Mouse (Mus musculus) CH12.LX (cell line): ENCODE measurements around the gene Entpd1. TPM values are rescaled to one million over a fixed set of nuclear protein-coding genes. Genes with fewer than 3 reads are reported as not detected.

Experiments
- DNase-seq: peaks from one replicate; pipeline ENCODE4 v3.0.0-alpha.2; 2013; ENCODE audit errors: extremely low read depth
- H3K27ac ChIP-seq: 2 replicates; pipeline ENCODE4 v1.5.1; 2012; ENCODE audit warnings: low read depth, mild to moderate bottlenecking, control low read depth, moderate library complexity; ENCODE audit not compliant: insufficient read depth
- H3K27me3 ChIP-seq: replicated peaks from 2 replicates; pipeline ENCODE3; 2012; ENCODE audit warnings: inconsistent platforms
- H3K36me3 ChIP-seq, 2 experiments: replicated peaks in 1 of 2; 2 replicates each; pipeline versions ENCODE3 to v1.6.1; 2012; ENCODE audit warnings: inconsistent platforms in 1 of 2, low read length in 1 of 2, mild to moderate bottlenecking in 1 of 2, mixed read lengths in 1 of 2, moderate library complexity in 1 of 2; ENCODE audit not compliant: control insufficient read depth in 1 of 2, insufficient read depth in 1 of 2
- H3K4me1 ChIP-seq, 2 experiments: 2 replicates each; pipeline ENCODE4 v1.6.1; 2012; ENCODE audit warnings: inconsistent platforms in 1 of 2, moderate library complexity in 1 of 2; ENCODE audit not compliant: insufficient read depth in 2 of 2, control insufficient read depth in 1 of 2
- H3K4me2 ChIP-seq: 2 replicates; pipeline ENCODE4 v1.6.1; 2012; ENCODE audit warnings: low read depth, mild to moderate bottlenecking, control low read depth; ENCODE audit not compliant: poor library complexity, insufficient read depth, severe bottlenecking
- H3K4me3 ChIP-seq, 3 experiments: fragments of 150-350 bp in 1 of 3; sonication (generic) in 1 of 3; replicated peaks in 1 of 3; 2 replicates each; pipeline versions ENCODE3 to v1.5.1; 2011 to 2012; ENCODE audit warnings: low read depth in 2 of 3, low read length in 2 of 3, mild to moderate bottlenecking in 2 of 3, moderate library complexity in 2 of 3, control low read depth in 1 of 3, improper control_type of control experiment in 1 of 3, inconsistent platforms in 1 of 3, mixed read lengths in 1 of 3; ENCODE audit not compliant: poor library complexity in 1 of 3
- H3K79me2 ChIP-seq: replicated peaks from 2 replicates; pipeline ENCODE4 v1.6.1; 2012; ENCODE audit warnings: mild to moderate bottlenecking, moderate library complexity; ENCODE audit not compliant: control insufficient read depth, poor library complexity, insufficient read depth, severe bottlenecking; ENCODE audit errors: extremely low read depth
- H3K9ac ChIP-seq: 2 replicates; pipeline ENCODE4 v1.6.1; 2012; ENCODE audit warnings: low read depth, mild to moderate bottlenecking, control low read depth, moderate library complexity; ENCODE audit not compliant: insufficient read depth
- H3K9me3 ChIP-seq: replicated peaks from 2 replicates; pipeline ENCODE3; 2012; ENCODE audit warnings: low read length, inconsistent platforms, mixed read lengths
- CHD2 ChIP-seq: IDR thresholded peaks from 2 replicates; pipeline ENCODE4 v1.6.1; 2011; ENCODE audit warnings: low read length, improper control_type of control experiment
- E2F4 ChIP-seq: IDR thresholded peaks from 2 replicates; pipeline ENCODE4 v1.6.1; 2011; ENCODE audit warnings: low read depth, low read length, improper control_type of control experiment; ENCODE audit not compliant: insufficient replicate concordance
- JUN ChIP-seq: IDR thresholded peaks from 2 replicates; pipeline ENCODE4 v1.6.1; 2011; ENCODE audit warnings: low read depth, mild to moderate bottlenecking, low read length, improper control_type of control experiment, moderate library complexity; ENCODE audit not compliant: insufficient read depth
- MAX ChIP-seq: IDR thresholded peaks from 2 replicates; pipeline ENCODE4 v1.6.1; 2011; ENCODE audit warnings: low read length, improper control_type of control experiment
- MEF2A ChIP-seq: IDR thresholded peaks from 2 replicates; pipeline ENCODE4 v1.6.1; 2014; ENCODE audit warnings: low read depth, mild to moderate bottlenecking, inconsistent platforms, low read length, improper control_type of control experiment, borderline replicate concordance
- NRF1 ChIP-seq: IDR thresholded peaks from 2 replicates; pipeline ENCODE4 v1.6.1; 2014; ENCODE audit warnings: low read depth, mild to moderate bottlenecking, inconsistent platforms, low read length, improper control_type of control experiment, moderate library complexity
- PAX5 ChIP-seq: IDR thresholded peaks from 2 replicates; pipeline ENCODE4 v1.6.1; 2012; ENCODE audit warnings: low read length, inconsistent platforms, mixed read lengths
- POLR2AphosphoS2 ChIP-seq: IDR thresholded peaks from 2 replicates; pipeline ENCODE4 v1.6.1; 2011; ENCODE audit warnings: low read depth, low read length, improper control_type of control experiment
- SMC3 ChIP-seq: IDR thresholded peaks from 2 replicates; pipeline ENCODE4 v1.6.1; 2011; ENCODE audit warnings: low read depth, low read length, improper control_type of control experiment
- ZMIZ1 ChIP-seq: IDR thresholded peaks from 2 replicates; pipeline ENCODE4 v1.6.1; 2012; ENCODE audit warnings: low read depth, mild to moderate bottlenecking, inconsistent platforms, low read length, improper control_type of control experiment
- dilution Hi-C: fragments of 300-500 bp; cut with MboI; formaldehyde crosslinking; loops from 2 replicates; pipeline ENCODE4 v1.14.3; 2020; ENCODE audit warnings: low sequenced_read_pairs; ENCODE audit not compliant: extremely low pct_unique_long_range_greater_than_20kb, extremely low pct_ligation_motif_present
- in situ Hi-C: fragments of 300-500 bp; cut with MboI; formaldehyde crosslinking; loops from 3 replicates; pipeline ENCODE4 v1.14.3; 2019; ENCODE audit warnings: low sequenced_read_pairs, low pct_ligation_motif_present, low pct_unique_long_range_greater_than_20kb, mixed read lengths
- polyA plus RNA-seq: library from polyadenylated mRNA; unstranded; fragments of >175 nt; gene quantifications from 2 replicates; pipeline ENCODE4 v1.2.1, GENCODE M21; 2012; ENCODE audit warnings: low read depth; ENCODE audit not compliant: insufficient read length
- total RNA-seq, 2 experiments: library from RNA; depleted of rRNA; stranded (reverse); fragments of 300-350 nt in 1 of 2; fragments of >200 nt in 1 of 2; gene quantifications; 2 replicates each; pipeline ENCODE4 v1.2.3; 2012 to 2014

The Entpd1 gene
- total and polyA plus RNA-seq, 3 experiments: 14.7 to 21.2 (median 19.5) TPM

DNA sequence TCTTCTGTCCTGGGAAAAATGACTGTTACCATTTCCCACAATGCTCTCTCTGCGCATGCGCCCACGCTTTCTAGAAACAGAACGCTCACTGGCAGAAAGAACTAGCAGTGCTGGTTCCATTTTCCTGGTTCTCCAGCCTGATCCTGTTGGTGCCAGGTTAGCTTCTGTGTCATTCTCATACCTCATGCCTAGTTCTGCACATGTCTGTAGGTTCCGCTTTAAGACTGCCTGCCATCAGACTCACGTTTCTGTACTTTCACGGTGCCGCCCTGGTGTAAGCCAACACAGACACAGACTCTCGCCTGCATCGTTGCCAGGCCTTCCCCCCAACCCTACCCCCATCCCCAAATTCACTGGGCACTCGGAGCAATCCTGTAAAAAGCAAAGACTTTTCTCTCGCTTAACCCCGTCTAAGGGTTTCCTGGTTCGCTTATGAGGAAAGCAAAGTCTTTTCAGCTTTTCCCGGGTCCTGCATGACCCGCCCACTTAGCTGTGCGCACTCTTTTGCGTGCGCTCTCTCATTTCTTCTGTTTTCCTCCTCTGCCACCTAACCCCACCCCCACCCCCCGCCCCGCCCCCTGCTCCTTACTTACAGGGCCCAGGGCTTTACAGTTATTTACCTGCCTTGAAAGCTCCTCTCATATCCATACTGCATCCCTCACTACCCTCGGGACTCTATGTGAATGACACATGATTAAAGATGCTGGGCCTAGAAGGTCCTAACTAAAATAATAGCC lies 150.0 kb downstream of the Entpd1 start:
- Histone ChIP-seq H3K4me1 (peaks cover 3 to 5% of the 10 kb centered on the region in 2 experiments; a peak in 3 of 4 replicates), H3K9me3 (no peaks in the 10 kb centered on the region), H3K27ac (no peak overlapping the region), H3K79me2 (no peaks in the 10 kb centered on the region), H3K36me3 (no peaks in the 10 kb centered on the region), H3K9ac (no peak overlapping the region), H3K27me3 (no peaks in the 10 kb centered on the region), H3K4me2 (no peak overlapping the region), H3K4me3 (no peak overlapping the region)
- DNase-seq: no peak
- dilution Hi-C loops (no loop called here), in situ Hi-C loops (loop anchor here (25.0 kb wide), 1 partner anchor 275 kb away; the partner anchor contains the start of gene Dntt)
- no peak for TF ChIP-seq PAX5
- no peak for TF ChIP-seq MEF2A
- no peak for TF ChIP-seq ZMIZ1
- TF ChIP-seq NRF1: peak; percentile 48; the same call in 1 of the 2 replicates

DNA sequence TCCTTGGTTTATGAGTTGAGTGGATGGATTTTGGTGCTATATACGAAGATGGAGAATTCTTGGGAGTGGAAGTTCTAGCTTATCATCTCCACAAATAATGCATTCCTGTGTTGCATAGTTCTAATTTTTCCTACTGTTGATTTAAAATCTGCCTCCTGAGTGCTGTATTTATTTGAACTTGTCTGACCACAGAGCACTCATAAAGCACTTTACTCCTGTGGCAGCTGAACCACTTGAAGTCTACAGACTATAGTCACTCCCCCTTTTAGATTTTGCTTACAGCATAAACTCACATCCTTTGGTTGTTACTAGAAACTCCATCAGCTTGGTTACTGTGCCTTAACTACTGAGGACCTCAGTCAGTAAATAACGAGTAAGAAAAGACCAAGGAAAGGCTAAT lies 155.0 kb downstream of the Entpd1 start:
- H3K27ac ChIP-seq: no peak overlapping the region
- no peak for TF ChIP-seq SMC3
- TF ChIP-seq JUN: no peak
- no peak for TF ChIP-seq PAX5
- TF ChIP-seq E2F4: no peak
- TF ChIP-seq, all 38 proteins: peak for 0
- no peaks in the 10 kb centered on the region for H3K36me3 ChIP-seq
- H3K4me1 ChIP-seq: peaks cover 0 to 3% of the 10 kb centered on the region in 2 experiments; a peak in 1 of 4 replicates
- no peaks in the 10 kb centered on the region for H3K9me3 ChIP-seq
- H3K4me2 ChIP-seq: no peak overlapping the region
- H3K79me2 ChIP-seq: no peaks in the 10 kb centered on the region
- dilution Hi-C loops: no loop called here
- H3K27me3 ChIP-seq: no peaks in the 10 kb centered on the region
- DNase-seq: no peak
- H3K9ac ChIP-seq: no peak overlapping the region
- no peak overlapping the region for H3K4me3 ChIP-seq
- in situ Hi-C loops: loop anchor here (25.0 kb wide), 1 partner anchor 270 kb away; the partner anchor contains the start of gene Dntt

DNA sequence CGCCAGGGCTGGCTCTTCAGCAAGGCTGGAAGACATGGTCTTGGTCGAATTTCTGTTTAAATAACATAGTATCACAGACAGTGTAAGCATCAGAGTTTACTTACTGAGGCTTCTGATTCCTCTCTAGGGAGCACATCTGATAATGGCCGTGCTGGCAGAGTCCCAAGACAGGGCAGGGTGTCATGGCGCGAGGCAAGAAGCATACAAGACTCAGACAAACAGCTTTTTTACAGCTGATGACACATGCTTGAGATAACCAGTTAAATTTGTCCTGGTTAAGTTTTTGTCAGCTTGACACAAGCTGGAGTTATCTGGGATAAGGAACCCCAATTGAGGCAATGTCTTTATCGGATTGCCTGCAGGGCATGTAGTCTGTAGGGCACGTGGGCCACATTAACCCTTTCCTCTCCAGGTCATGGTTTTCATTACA lies 157.2 kb downstream of the Entpd1 start:
- no peak for DNase-seq
- no peak overlapping the region for H3K27ac ChIP-seq
- in situ Hi-C loops: loop anchor here (25.0 kb wide), 1 partner anchor 268 kb away; the partner anchor contains the start of gene Dntt
- TF ChIP-seq MAX (no peak), SMC3 (no peak), CHD2 (no peak), E2F4 (no peak), POLR2AphosphoS2 (no peak)
- TF ChIP-seq, all 38 proteins: peak for 0
- no peak overlapping the region for H3K4me2 ChIP-seq
- no peaks in the 10 kb centered on the region for H3K79me2 ChIP-seq
- no peaks in the 10 kb centered on the region for H3K36me3 ChIP-seq
- H3K27me3 ChIP-seq: no peaks in the 10 kb centered on the region
- dilution Hi-C loops: no loop called here
- no peaks in the 10 kb centered on the region for H3K9me3 ChIP-seq
- H3K4me1 ChIP-seq: peaks cover 0 to 3% of the 10 kb centered on the region in 2 experiments; a peak in 1 of 4 replicates
- H3K9ac ChIP-seq: no peak overlapping the region
- H3K4me3 ChIP-seq: no peak overlapping the region
